Mouse (Mus musculus): Measurements from ENCODE around the gene Nlrp1a.

DNA sequence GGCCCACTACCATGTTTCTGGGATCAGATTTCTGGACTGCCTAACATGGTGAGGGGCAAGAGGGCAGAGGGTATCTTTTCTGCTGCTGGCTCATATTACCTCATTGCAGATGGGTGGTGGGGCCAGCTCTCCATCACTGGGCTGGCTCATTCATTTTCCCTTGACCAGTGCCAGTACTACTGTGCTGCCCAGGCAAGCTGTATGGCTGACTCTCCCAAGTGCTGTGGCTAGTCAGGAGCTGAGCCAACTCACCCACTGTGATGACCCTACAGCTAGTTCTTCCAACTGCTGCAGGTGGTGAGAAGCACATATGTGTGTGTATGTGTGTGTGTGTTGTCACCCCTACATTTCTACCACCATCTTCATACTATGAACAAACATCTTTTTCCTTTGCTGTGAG lies 40.6 kb downstream of the Nlrp1a start:
- TF ChIP-seq CTCF (IDR thresholded peaks at IDR 0.05; ENCODE audit: low read depth, low read length) (no peak), GATA1 (IDR thresholded peaks at IDR 0.05; ENCODE audit: borderline replicate concordance, low read length) (no peak), TAL1 (conservative IDR thresholded peaks at IDR 0.05; ENCODE audit: low read depth, low read length) (no peak), POLR2AphosphoS5 (IDR thresholded peaks at IDR 0.05; ENCODE audit: insufficient replicate concordance, low read depth, low read length) (no peak), GATA2 (IDR thresholded peaks at IDR 0.05; ENCODE audit: borderline replicate concordance, low read depth, low read length) (no peak)
